Mouse (Mus musculus): ENCODE measurements around the gene Rps28. TPM values are rescaled to one million over a fixed set of nuclear protein-coding genes. Genes with fewer than 3 reads are reported as not detected.
A peak's percentile ranks its signal among the peaks of the same experiment; 100 is the strongest.
"Not testable (repeated sequence)": the region's sequence is repeated elsewhere in the genome, so short reads cannot be mapped to it uniquely, and the experiment has no call there.

Rps28 gene
- total and polyA plus RNA-seq, 2 experiments = 275 to 500 TPM

DNA sequence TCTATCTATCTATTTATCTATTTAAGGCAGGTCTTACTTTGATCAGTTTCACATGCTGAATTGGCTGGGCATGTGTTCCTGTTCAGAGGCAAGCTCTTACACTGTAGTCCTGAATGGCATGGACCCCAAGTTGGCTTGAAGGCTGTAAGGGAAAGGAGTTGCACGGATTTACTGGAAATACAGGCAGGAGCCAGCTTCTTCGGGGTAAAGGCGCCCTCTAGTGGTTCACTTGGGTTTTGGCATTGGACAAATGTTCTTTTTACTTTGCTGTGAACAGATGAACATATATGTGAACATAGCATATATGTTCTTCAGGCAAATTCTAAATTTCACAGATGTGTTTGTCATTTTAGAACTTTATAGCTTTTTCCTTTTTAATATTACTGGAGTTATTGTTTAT, 2.5 kb upstream of the Rps28 start:
- peaks cover 9% of the 10 kb centered on the region; the same call in 1 of the 2 replicates for H3K79me2 ChIP-seq (ENCODE audit: control insufficient read depth, insufficient read depth, low read length)
- H3K27ac ChIP-seq (replicated peaks; ENCODE audit: insufficient read depth, low read depth, low read length) = no peak overlapping the region
- DNase-seq (ENCODE audit: extremely low read depth, low read depth, low spot score) = peak; percentile 72
- 0% methylated on average over 3 of the region's 3 CpGs for WGBS
- no peak overlapping the region for H3K9ac ChIP-seq (ENCODE audit: low read depth, low read length)
- no peak for TF ChIP-seq POLR2A (IDR thresholded peaks at IDR 0.05; ENCODE audit: extremely low read depth, insufficient read depth, low read length)
- peak; percentile 71 for TF ChIP-seq CTCF (IDR thresholded peaks at IDR 0.05; ENCODE audit: low read depth, low read length)
- H3K4me1 ChIP-seq (ENCODE audit: control insufficient read depth, insufficient read depth, low read length) = peaks cover 25% of the 10 kb centered on the region
- H3K27me3 ChIP-seq (ENCODE audit: control insufficient read depth, insufficient read depth, low read length) = no peaks in the 10 kb centered on the region
- no peak overlapping the region for H3K4me3 ChIP-seq (ENCODE audit: insufficient read depth, low read depth, low read length)
- peaks cover 31% of the 10 kb centered on the region for H3K36me3 ChIP-seq (ENCODE audit: control insufficient read depth, insufficient read depth, low read length)

- no peak for DNase-seq (ENCODE audit: extremely low read depth, low read depth, low spot score)
- H3K79me2 ChIP-seq (ENCODE audit: control insufficient read depth, insufficient read depth, low read length) = peaks cover 9% of the 10 kb centered on the region; the same call in 1 of the 2 replicates
- no peak overlapping the region for H3K9ac ChIP-seq (ENCODE audit: low read depth, low read length)
- WGBS = 71% methylated on average over 8 of the region's 8 CpGs
- no peak overlapping the region; the same call in 1 of the 2 replicates for H3K27ac ChIP-seq (replicated peaks; ENCODE audit: insufficient read depth, low read depth, low read length)
- no peak overlapping the region for H3K4me3 ChIP-seq (ENCODE audit: insufficient read depth, low read depth, low read length)
- H3K36me3 ChIP-seq (ENCODE audit: control insufficient read depth, insufficient read depth, low read length) = peaks cover 30% of the 10 kb centered on the region
- no peaks in the 10 kb centered on the region for H3K27me3 ChIP-seq (ENCODE audit: control insufficient read depth, insufficient read depth, low read length)
- TF ChIP-seq CTCF (IDR thresholded peaks at IDR 0.05; ENCODE audit: low read depth, low read length) (no peak), POLR2A (IDR thresholded peaks at IDR 0.05; ENCODE audit: extremely low read depth, insufficient read depth, low read length) (no peak)
- H3K4me1 ChIP-seq (ENCODE audit: control insufficient read depth, insufficient read depth, low read length) = peaks cover 25% of the 10 kb centered on the region
Measured at GRCm38 (mm10) chr17:33825462-33825861, 1.1 kb upstream of the Rps28 start.

GRCm38 (mm10) chr17:33824997-33825330, 602 bp upstream of the Rps28 start:
- not testable (repeated sequence) for DNase-seq (ENCODE audit: extremely low read depth, low read depth, low spot score); H3K79me2 ChIP-seq (ENCODE audit: control insufficient read depth, insufficient read depth, low read length); H3K27me3 ChIP-seq (ENCODE audit: control insufficient read depth, insufficient read depth, low read length)
- H3K4me3 ChIP-seq (ENCODE audit: insufficient read depth, low read depth, low read length) = peak overlapping the region; percentile 70
- H3K36me3 ChIP-seq (ENCODE audit: control insufficient read depth, insufficient read depth, low read length) = peaks cover 25% of the 10 kb centered on the region
- peak overlapping the region; percentile 80 for H3K9ac ChIP-seq (ENCODE audit: low read depth, low read length)
- peaks cover 25% of the 10 kb centered on the region for H3K4me1 ChIP-seq (ENCODE audit: control insufficient read depth, insufficient read depth, low read length)
- 2% methylated on average over 6 of the region's 6 CpGs for WGBS
- H3K27ac ChIP-seq (replicated peaks; ENCODE audit: insufficient read depth, low read depth, low read length) = peak overlapping the region; percentile 86

DNA sequence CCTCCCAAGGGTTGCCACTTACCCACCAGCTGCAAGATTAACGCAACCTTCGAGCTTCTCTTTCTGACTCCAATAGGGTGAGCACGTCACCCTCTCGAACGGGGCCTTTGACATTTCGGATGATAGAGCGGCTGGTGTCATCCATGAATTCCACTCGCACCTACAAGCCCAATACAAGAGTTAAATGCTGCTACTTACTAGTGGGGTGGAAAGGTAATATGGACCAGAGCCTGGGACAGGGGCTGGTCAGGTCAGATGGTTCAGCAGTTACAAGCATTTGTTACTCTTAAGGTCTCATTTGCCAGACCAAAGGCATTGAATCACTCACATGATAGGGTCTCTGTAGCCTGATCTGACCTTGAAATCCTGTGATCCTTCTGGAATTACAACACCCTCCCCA, 1.2 kb downstream of the Rps28 start:
- 72% methylated on average over 8 of the region's 8 CpGs for WGBS
- H3K9ac ChIP-seq (ENCODE audit: low read depth, low read length) = peak overlapping the region; percentile 64; the same call in 1 of the 2 replicates
- peaks cover 20% of the 10 kb centered on the region for H3K36me3 ChIP-seq (ENCODE audit: control insufficient read depth, insufficient read depth, low read length)
- not testable (repeated sequence) for DNase-seq (ENCODE audit: extremely low read depth, low read depth, low spot score); H3K4me3 ChIP-seq (ENCODE audit: insufficient read depth, low read depth, low read length); H3K27ac ChIP-seq (replicated peaks; ENCODE audit: insufficient read depth, low read depth, low read length); H3K79me2 ChIP-seq (ENCODE audit: control insufficient read depth, insufficient read depth, low read length); H3K27me3 ChIP-seq (ENCODE audit: control insufficient read depth, insufficient read depth, low read length)
- H3K4me1 ChIP-seq (ENCODE audit: control insufficient read depth, insufficient read depth, low read length) = peaks cover 22% of the 10 kb centered on the region

GRCm38 (mm10) chr17:33822436-33822959, 1.9 kb downstream of the Rps28 start:
- TF ChIP-seq POLR2A (IDR thresholded peaks at IDR 0.05; ENCODE audit: extremely low read depth, insufficient read depth, low read length) (no peak), CTCF (IDR thresholded peaks at IDR 0.05; ENCODE audit: low read depth, low read length) (no peak)
- 73% methylated on average over 1 of the region's 1 CpGs for WGBS
- Histone ChIP-seq H3K27ac (replicated peaks; ENCODE audit: insufficient read depth, low read depth, low read length) (no peak overlapping the region), H3K4me1 (ENCODE audit: control insufficient read depth, insufficient read depth, low read length) (peaks cover 20% of the 10 kb centered on the region), H3K4me3 (ENCODE audit: insufficient read depth, low read depth, low read length) (no peak overlapping the region), H3K36me3 (ENCODE audit: control insufficient read depth, insufficient read depth, low read length) (peaks cover 20% of the 10 kb centered on the region), H3K79me2 (ENCODE audit: control insufficient read depth, insufficient read depth, low read length) (peaks cover 3% of the 10 kb centered on the region; the same call in 1 of the 2 replicates), H3K27me3 (ENCODE audit: control insufficient read depth, insufficient read depth, low read length) (no peaks in the 10 kb centered on the region), H3K9ac (ENCODE audit: low read depth, low read length) (no peak overlapping the region)
- DNase-seq (ENCODE audit: extremely low read depth, low read depth, low spot score) = no peak

DNA sequence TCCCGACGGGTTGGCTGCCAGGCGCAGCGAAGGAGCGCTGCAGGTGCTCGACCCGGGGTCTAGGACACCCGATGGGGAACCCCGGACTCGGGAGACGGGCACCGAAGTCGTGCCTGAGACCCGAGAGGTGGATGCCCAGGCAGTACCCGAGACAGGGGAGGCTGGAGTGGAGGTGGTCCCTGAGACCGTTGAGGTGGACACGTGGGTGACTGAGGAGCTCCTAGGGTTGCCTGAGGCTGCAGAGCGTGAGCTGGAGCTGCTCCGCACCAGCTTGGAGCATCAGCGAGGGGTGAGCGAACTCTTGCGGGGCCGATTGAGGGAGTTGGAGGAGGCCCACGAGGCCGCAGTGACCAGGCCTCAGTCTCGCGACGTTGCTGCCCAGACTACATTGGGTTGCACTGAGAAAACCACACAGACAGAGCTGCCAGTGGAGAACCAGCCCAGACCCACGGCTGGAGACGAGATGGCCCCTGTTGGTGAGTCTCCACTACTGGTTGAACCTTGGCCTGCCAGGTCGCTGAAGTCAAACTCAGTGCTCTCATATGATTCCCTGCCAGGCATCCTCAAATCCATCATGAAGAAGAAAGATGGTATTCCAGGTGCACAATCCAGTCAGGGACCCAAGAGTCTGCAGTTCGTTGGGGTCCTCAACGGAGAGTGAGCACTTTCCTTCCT, 6.3 kb downstream of the Rps28 start:
- no peak for DNase-seq (ENCODE audit: extremely low read depth, low read depth, low spot score)
- Histone ChIP-seq H3K4me1 (ENCODE audit: control insufficient read depth, insufficient read depth, low read length) (peaks cover 8% of the 10 kb centered on the region), H3K27me3 (ENCODE audit: control insufficient read depth, insufficient read depth, low read length) (no peaks in the 10 kb centered on the region), H3K9ac (ENCODE audit: low read depth, low read length) (peak overlapping the region; percentile 66), H3K27ac (replicated peaks; ENCODE audit: insufficient read depth, low read depth, low read length) (0 out of 2 replicates have a peak overlapping the region, but pooled peaks have one; percentile 7), H3K4me3 (ENCODE audit: insufficient read depth, low read depth, low read length) (peak overlapping the region; percentile 51; the same call in 1 of the 2 replicates), H3K79me2 (ENCODE audit: control insufficient read depth, insufficient read depth, low read length) (no peaks in the 10 kb centered on the region), H3K36me3 (ENCODE audit: control insufficient read depth, insufficient read depth, low read length) (peaks cover 20% of the 10 kb centered on the region)
- 24% methylated on average over 33 of the region's 33 CpGs for WGBS
- TF ChIP-seq CTCF (IDR thresholded peaks at IDR 0.05; ENCODE audit: low read depth, low read length) (no peak), POLR2A (IDR thresholded peaks at IDR 0.05; ENCODE audit: extremely low read depth, insufficient read depth, low read length) (no peak)
